Mouse (Mus musculus): Measurements from ENCODE around the gene Foxo3. TPM values are rescaled to one million over a fixed set of nuclear protein-coding genes. Genes with fewer than 3 reads are reported as not detected.

Foxo3 gene
- 68.2 and 74.3 TPM in 2 replicates for total RNA-seq (2017)

GRCm38 (mm10) chr10:42276507-42277345 is at the start of gene Foxo3:
Gene Foxo3, minus strand, starts transcription at chr10:42276755.
- ATAC-seq (replicated peaks in 1 of 2; ENCODE audit: insufficient read depth in 1 of 2, low FRiP score in 2 of 2, low TSS enrichment in 1 of 2, low read depth in 1 of 2, poor library complexity in 2 of 2, severe bottlenecking in 2 of 2), result peak; percentile 53 to 56

GRCm38 (mm10) chr10:42325305-42325704 is 48.8 kb upstream of the Foxo3 start:
- no peak for ATAC-seq (replicated peaks in 1 of 2; ENCODE audit: insufficient read depth in 1 of 2, low FRiP score in 2 of 2, low TSS enrichment in 1 of 2, low read depth in 1 of 2, poor library complexity in 2 of 2, severe bottlenecking in 2 of 2)

- no peak for ATAC-seq (replicated peaks in 1 of 2; ENCODE audit: insufficient read depth in 1 of 2, low FRiP score in 2 of 2, low TSS enrichment in 1 of 2, low read depth in 1 of 2, poor library complexity in 2 of 2, severe bottlenecking in 2 of 2)
Measured at GRCm38 (mm10) chr10:42323978-42324377, 47.4 kb upstream of the Foxo3 start.

- no peak for ATAC-seq (replicated peaks in 1 of 2; ENCODE audit: insufficient read depth in 1 of 2, low FRiP score in 2 of 2, low TSS enrichment in 1 of 2, low read depth in 1 of 2, poor library complexity in 2 of 2, severe bottlenecking in 2 of 2)
Measured at GRCm38 (mm10) chr10:42313222-42313786, 36.7 kb upstream of the Foxo3 start.

GRCm38 (mm10) chr10:42312557-42312956 is 36.0 kb upstream of the Foxo3 start:
- ATAC-seq (replicated peaks in 1 of 2; ENCODE audit: insufficient read depth in 1 of 2, low FRiP score in 2 of 2, low TSS enrichment in 1 of 2, low read depth in 1 of 2, poor library complexity in 2 of 2, severe bottlenecking in 2 of 2), result no peak

GRCm38 (mm10) chr10:42308687-42308987 is 32.1 kb upstream of the Foxo3 start:
- no peak for ATAC-seq (replicated peaks in 1 of 2; ENCODE audit: insufficient read depth in 1 of 2, low FRiP score in 2 of 2, low TSS enrichment in 1 of 2, low read depth in 1 of 2, poor library complexity in 2 of 2, severe bottlenecking in 2 of 2)

- ATAC-seq (replicated peaks in 1 of 2; ENCODE audit: insufficient read depth in 1 of 2, low FRiP score in 2 of 2, low TSS enrichment in 1 of 2, low read depth in 1 of 2, poor library complexity in 2 of 2, severe bottlenecking in 2 of 2), result peak; percentile 66 to 83; a peak in 3 of 4 replicates
Measured at GRCm38 (mm10) chr10:42307980-42308686, 31.6 kb upstream of the Foxo3 start.

- ATAC-seq (replicated peaks in 1 of 2; ENCODE audit: insufficient read depth in 1 of 2, low FRiP score in 2 of 2, low TSS enrichment in 1 of 2, low read depth in 1 of 2, poor library complexity in 2 of 2, severe bottlenecking in 2 of 2), result no peak
Measured at GRCm38 (mm10) chr10:42306422-42306821, 29.9 kb upstream of the Foxo3 start.

GRCm38 (mm10) chr10:42300805-42301204 is 24.2 kb upstream of the Foxo3 start:
- no peak for ATAC-seq (replicated peaks in 1 of 2; ENCODE audit: insufficient read depth in 1 of 2, low FRiP score in 2 of 2, low TSS enrichment in 1 of 2, low read depth in 1 of 2, poor library complexity in 2 of 2, severe bottlenecking in 2 of 2)

GRCm38 (mm10) chr10:42299967-42300366 is 23.4 kb upstream of the Foxo3 start:
- ATAC-seq (replicated peaks in 1 of 2; ENCODE audit: insufficient read depth in 1 of 2, low FRiP score in 2 of 2, low TSS enrichment in 1 of 2, low read depth in 1 of 2, poor library complexity in 2 of 2, severe bottlenecking in 2 of 2), result 0 out of 4 replicates have a peak, but pooled peaks have one; percentile 34 to 42

GRCm38 (mm10) chr10:42299426-42299825 is 22.9 kb upstream of the Foxo3 start:
- ATAC-seq (replicated peaks in 1 of 2; ENCODE audit: insufficient read depth in 1 of 2, low FRiP score in 2 of 2, low TSS enrichment in 1 of 2, low read depth in 1 of 2, poor library complexity in 2 of 2, severe bottlenecking in 2 of 2), result no peak

- no peak for ATAC-seq (replicated peaks in 1 of 2; ENCODE audit: insufficient read depth in 1 of 2, low FRiP score in 2 of 2, low TSS enrichment in 1 of 2, low read depth in 1 of 2, poor library complexity in 2 of 2, severe bottlenecking in 2 of 2)
Measured at GRCm38 (mm10) chr10:42297954-42298353, 21.4 kb upstream of the Foxo3 start.

GRCm38 (mm10) chr10:42297109-42297508 is 20.6 kb upstream of the Foxo3 start:
- ATAC-seq (replicated peaks in 1 of 2; ENCODE audit: insufficient read depth in 1 of 2, low FRiP score in 2 of 2, low TSS enrichment in 1 of 2, low read depth in 1 of 2, poor library complexity in 2 of 2, severe bottlenecking in 2 of 2), result no peak

GRCm38 (mm10) chr10:42296559-42296958 is 20.0 kb upstream of the Foxo3 start:
- no peak for ATAC-seq (replicated peaks in 1 of 2; ENCODE audit: insufficient read depth in 1 of 2, low FRiP score in 2 of 2, low TSS enrichment in 1 of 2, low read depth in 1 of 2, poor library complexity in 2 of 2, severe bottlenecking in 2 of 2)

- ATAC-seq (replicated peaks in 1 of 2; ENCODE audit: insufficient read depth in 1 of 2, low FRiP score in 2 of 2, low TSS enrichment in 1 of 2, low read depth in 1 of 2, poor library complexity in 2 of 2, severe bottlenecking in 2 of 2), result peak in 1 of 2 experiments; percentile 47; a peak in 1 of 4 replicates
Measured at GRCm38 (mm10) chr10:42295028-42295427, 18.5 kb upstream of the Foxo3 start.

GRCm38 (mm10) chr10:42294392-42294791 is 17.8 kb upstream of the Foxo3 start:
- ATAC-seq (replicated peaks in 1 of 2; ENCODE audit: insufficient read depth in 1 of 2, low FRiP score in 2 of 2, low TSS enrichment in 1 of 2, low read depth in 1 of 2, poor library complexity in 2 of 2, severe bottlenecking in 2 of 2), result no peak

- peak in 1 of 2 experiments; percentile 40; a peak in 1 of 4 replicates for ATAC-seq (replicated peaks in 1 of 2; ENCODE audit: insufficient read depth in 1 of 2, low FRiP score in 2 of 2, low TSS enrichment in 1 of 2, low read depth in 1 of 2, poor library complexity in 2 of 2, severe bottlenecking in 2 of 2)
Measured at GRCm38 (mm10) chr10:42293877-42294276, 17.3 kb upstream of the Foxo3 start.

- peak in 1 of 2 experiments; percentile 67; a peak in 1 of 4 replicates for ATAC-seq (replicated peaks in 1 of 2; ENCODE audit: insufficient read depth in 1 of 2, low FRiP score in 2 of 2, low TSS enrichment in 1 of 2, low read depth in 1 of 2, poor library complexity in 2 of 2, severe bottlenecking in 2 of 2)
Measured at GRCm38 (mm10) chr10:42291360-42291759, 14.8 kb upstream of the Foxo3 start.

All from hematopoietic stem cell, adult 5-6 weeks (primary cell).